Mouse (Mus musculus) limb, embryonic 13.5 days (tissue): ENCODE measurements around the gene Rhpn2. TPM values are rescaled to one million over a fixed set of nuclear protein-coding genes. Genes with fewer than 3 reads are reported as not detected.

Experiments used
- ATAC-seq: fragments of 200-750 bp; cut with Nextera tagmentation; 2 replicates; pipeline ENCODE4 v1.8.0; 2017; ENCODE audit warnings: low read depth, moderate number of reproducible peaks, moderate TSS enrichment; ENCODE audit not compliant: low FRiP score
- H3K27ac ChIP-seq: fragments of 300-500 bp; sonication (generic); 2 replicates; pipeline ENCODE4 v1.5.1; 2015; ENCODE audit warnings: inconsistent platforms, mild to moderate bottlenecking, moderate library complexity
- H3K27me3 ChIP-seq: fragments of 300-500 bp; sonication (generic); 2 replicates; pipeline ENCODE4 v1.6.1; 2015; ENCODE audit warnings: mild to moderate bottlenecking, inconsistent platforms
- H3K36me3 ChIP-seq: fragments of 300-500 bp; sonication (generic); 2 replicates; pipeline ENCODE4 v1.6.1; 2015; ENCODE audit warnings: inconsistent platforms, mild to moderate bottlenecking, moderate library complexity
- H3K4me1 ChIP-seq: fragments of 300-500 bp; sonication (generic); 2 replicates; pipeline ENCODE4 v1.6.1; 2015; ENCODE audit warnings: inconsistent platforms
- H3K4me2 ChIP-seq: fragments of 300-500 bp; sonication (generic); replicated peaks from 2 replicates; pipeline ENCODE4 v1.6.1; 2015; ENCODE audit warnings: inconsistent platforms, mild to moderate bottlenecking, moderate library complexity
- H3K4me3 ChIP-seq: fragments of 300-500 bp; sonication (generic); 2 replicates; pipeline ENCODE4 v1.5.1; 2015; ENCODE audit warnings: moderate library complexity, mild to moderate bottlenecking, inconsistent platforms
- H3K9ac ChIP-seq: fragments of 300-500 bp; sonication (generic); 2 replicates; pipeline ENCODE4 v1.6.1; 2015; ENCODE audit warnings: mild to moderate bottlenecking, inconsistent platforms
- H3K9me3 ChIP-seq: fragments of 300-500 bp; sonication (generic); 2 replicates; pipeline ENCODE4 v1.6.1; 2016; ENCODE audit warnings: inconsistent platforms
- WGBS: fragments of 180-500 bp; shearing (Covaris S2); methylation state at CpG from one replicate; pipeline ENCODE4 v1.1.7; 2015; 5-methylcytosine and 5-hydroxymethylcytosine counted together
- polyA plus RNA-seq: library from polyadenylated mRNA; unstranded; fragments of >200 nt; fragmentation: Nextera tagmentation; extraction: Ambion mirVana; gene quantifications from 2 replicates; pipeline ENCODE4 v1.2.1, GENCODE M21; 2015

The Rhpn2 gene
- polyA plus RNA-seq, 1 experiment from 2014 or later = 2.6 TPM

- ATAC-seq = no peak
- no peak overlapping the region for H3K4me2 ChIP-seq
- no peaks in the 10 kb centered on the region for H3K36me3 ChIP-seq
- no peaks in the 10 kb centered on the region for H3K27me3 ChIP-seq
- 87% methylated on average over 3 of the region's 3 CpGs for WGBS
- H3K27ac ChIP-seq = no peak overlapping the region
- no peaks in the 10 kb centered on the region for H3K9me3 ChIP-seq
- H3K4me1 ChIP-seq = peaks cover 4% of the 10 kb centered on the region; the same call in 1 of the 2 replicates
- H3K9ac ChIP-seq = no peak overlapping the region
- no peak overlapping the region for H3K4me3 ChIP-seq
Measured at GRCm38 (mm10) chr7:35351155-35351554, 17.2 kb downstream of the Rhpn2 start.

GRCm38 (mm10) chr7:35353306-35353705 lies 19.3 kb downstream of the Rhpn2 start:
- H3K4me3 ChIP-seq = no peak overlapping the region
- H3K27ac ChIP-seq = no peak overlapping the region
- no peak overlapping the region for H3K4me2 ChIP-seq
- H3K27me3 ChIP-seq = no peaks in the 10 kb centered on the region
- peaks cover 4% of the 10 kb centered on the region; the same call in 1 of the 2 replicates for H3K4me1 ChIP-seq
- ATAC-seq = no peak
- no peak overlapping the region for H3K9ac ChIP-seq
- H3K36me3 ChIP-seq = no peaks in the 10 kb centered on the region
- H3K9me3 ChIP-seq = no peaks in the 10 kb centered on the region
- 92% methylated on average over 15 of the region's 15 CpGs for WGBS

- Histone ChIP-seq H3K27ac (no peak overlapping the region), H3K9me3 (no peaks in the 10 kb centered on the region), H3K9ac (no peak overlapping the region), H3K36me3 (no peaks in the 10 kb centered on the region), H3K4me1 (peaks cover 4% of the 10 kb centered on the region; the same call in 1 of the 2 replicates), H3K27me3 (no peaks in the 10 kb centered on the region), H3K4me2 (no peak overlapping the region), H3K4me3 (no peak overlapping the region)
- WGBS = 37% methylated on average over 5 of the region's 5 CpGs
- ATAC-seq = no peak
Measured at GRCm38 (mm10) chr7:35355303-35355872, 21.4 kb downstream of the Rhpn2 start.

GRCm38 (mm10) chr7:35357621-35358020 lies 23.7 kb downstream of the Rhpn2 start:
- H3K36me3 ChIP-seq = no peaks in the 10 kb centered on the region
- H3K9ac ChIP-seq = no peak overlapping the region
- H3K9me3 ChIP-seq = no peaks in the 10 kb centered on the region
- no peak overlapping the region for H3K27ac ChIP-seq
- H3K4me2 ChIP-seq = no peak overlapping the region
- H3K27me3 ChIP-seq = no peaks in the 10 kb centered on the region
- peaks cover 8% of the 10 kb centered on the region; the same call in 1 of the 2 replicates for H3K4me1 ChIP-seq
- ATAC-seq = no peak
- 87% methylated on average over 12 of the region's 12 CpGs for WGBS
- H3K4me3 ChIP-seq = no peak overlapping the region

DNA sequence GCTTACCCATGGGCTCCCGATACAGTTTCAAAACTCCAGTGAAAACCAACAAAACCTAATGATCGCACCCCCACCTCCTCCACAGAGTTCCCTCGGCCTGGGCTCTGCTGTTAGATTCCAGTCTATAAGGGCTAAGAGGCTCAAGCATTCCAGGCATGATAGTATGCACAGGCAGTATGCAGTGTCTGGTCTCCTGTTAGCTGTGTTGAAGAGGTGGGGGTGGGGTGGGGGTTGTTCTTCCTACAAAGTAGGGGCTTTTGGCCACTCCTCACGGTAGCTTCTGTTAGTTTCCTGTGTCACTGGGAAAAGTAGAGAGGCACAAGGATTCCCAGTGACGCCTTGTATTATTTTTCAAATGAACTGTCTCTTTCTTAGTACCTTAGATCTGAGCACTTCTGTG lies 28.3 kb downstream of the Rhpn2 start:
- H3K27ac ChIP-seq = no peak overlapping the region
- H3K27me3 ChIP-seq = no peaks in the 10 kb centered on the region
- H3K9me3 ChIP-seq = no peaks in the 10 kb centered on the region
- no peak for ATAC-seq
- peaks cover 12% of the 10 kb centered on the region; the same call in 1 of the 2 replicates for H3K4me1 ChIP-seq
- H3K4me3 ChIP-seq = no peak overlapping the region
- H3K36me3 ChIP-seq = no peaks in the 10 kb centered on the region
- H3K9ac ChIP-seq = no peak overlapping the region
- 66% methylated on average over 5 of the region's 5 CpGs for WGBS
- no peak overlapping the region for H3K4me2 ChIP-seq

GRCm38 (mm10) chr7:35362868-35363267 lies 28.9 kb downstream of the Rhpn2 start:
- Histone ChIP-seq H3K9me3 (no peaks in the 10 kb centered on the region), H3K27me3 (no peaks in the 10 kb centered on the region), H3K36me3 (no peaks in the 10 kb centered on the region), H3K27ac (no peak overlapping the region), H3K9ac (no peak overlapping the region), H3K4me2 (no peak overlapping the region), H3K4me1 (peaks cover 12% of the 10 kb centered on the region; the same call in 1 of the 2 replicates), H3K4me3 (no peak overlapping the region)
- 70% methylated on average over 5 of the region's 5 CpGs for WGBS
- no peak for ATAC-seq

DNA sequence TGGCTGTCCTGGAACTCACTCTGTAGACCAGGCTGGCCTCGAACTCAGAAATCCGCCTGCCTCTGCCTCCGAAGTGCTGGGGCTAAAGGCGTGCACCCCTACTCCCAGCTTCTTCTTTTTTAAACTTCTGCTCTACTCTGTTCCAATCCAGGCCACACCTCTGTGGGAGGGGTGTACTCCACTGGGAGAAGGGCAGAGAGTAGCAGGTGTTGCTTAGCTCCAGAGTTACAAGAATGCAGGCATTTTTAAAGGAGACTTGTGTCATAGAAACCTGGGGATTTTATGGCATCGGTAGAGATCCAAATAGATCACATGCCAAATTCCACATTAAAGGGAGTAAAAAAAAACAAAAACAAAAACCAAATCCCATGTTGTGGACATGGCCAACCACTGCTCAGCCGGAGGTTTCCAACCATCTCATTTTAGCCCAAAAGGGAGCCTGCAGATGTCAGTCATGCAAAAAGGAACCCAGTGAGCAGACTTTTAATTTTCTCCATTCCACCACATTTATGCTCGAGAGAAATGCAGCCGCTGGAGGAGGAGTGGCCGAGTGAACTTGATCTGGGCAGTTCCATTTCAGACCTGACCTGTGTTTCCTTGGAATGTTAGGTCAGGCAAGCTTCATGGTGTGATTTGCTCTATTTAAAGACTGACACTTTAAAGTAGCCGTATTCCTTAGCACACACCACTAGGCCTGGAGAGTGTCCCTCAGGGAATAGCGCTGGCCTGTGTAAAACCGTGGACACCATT lies 31.4 kb downstream of the Rhpn2 start:
- WGBS = 56% methylated on average over 12 of the region's 12 CpGs
- Histone ChIP-seq H3K36me3 (no peaks in the 10 kb centered on the region), H3K27ac (peak overlapping the region; percentile 29; the same call in 1 of the 2 replicates), H3K4me3 (no peak overlapping the region), H3K4me1 (peaks cover 12% of the 10 kb centered on the region; the same call in 1 of the 2 replicates), H3K27me3 (no peaks in the 10 kb centered on the region), H3K9ac (no peak overlapping the region), H3K4me2 (no peak overlapping the region), H3K9me3 (0 out of 2 replicates have a peak, but pooled peaks cover 6% of the 10 kb centered on the region)
- peak; percentile 54; the same call in 1 of the 2 replicates for ATAC-seq

GRCm38 (mm10) chr7:35371096-35371495 lies 37.1 kb downstream of the Rhpn2 start:
- Histone ChIP-seq H3K27ac (no peak overlapping the region), H3K36me3 (no peaks in the 10 kb centered on the region), H3K9ac (no peak overlapping the region), H3K4me3 (no peak overlapping the region), H3K27me3 (no peaks in the 10 kb centered on the region), H3K9me3 (0 out of 2 replicates have a peak, but pooled peaks cover 6% of the 10 kb centered on the region), H3K4me2 (no peak overlapping the region), H3K4me1 (no peaks in the 10 kb centered on the region)
- WGBS = 70% methylated on average over 14 of the region's 14 CpGs
- ATAC-seq = no peak

DNA sequence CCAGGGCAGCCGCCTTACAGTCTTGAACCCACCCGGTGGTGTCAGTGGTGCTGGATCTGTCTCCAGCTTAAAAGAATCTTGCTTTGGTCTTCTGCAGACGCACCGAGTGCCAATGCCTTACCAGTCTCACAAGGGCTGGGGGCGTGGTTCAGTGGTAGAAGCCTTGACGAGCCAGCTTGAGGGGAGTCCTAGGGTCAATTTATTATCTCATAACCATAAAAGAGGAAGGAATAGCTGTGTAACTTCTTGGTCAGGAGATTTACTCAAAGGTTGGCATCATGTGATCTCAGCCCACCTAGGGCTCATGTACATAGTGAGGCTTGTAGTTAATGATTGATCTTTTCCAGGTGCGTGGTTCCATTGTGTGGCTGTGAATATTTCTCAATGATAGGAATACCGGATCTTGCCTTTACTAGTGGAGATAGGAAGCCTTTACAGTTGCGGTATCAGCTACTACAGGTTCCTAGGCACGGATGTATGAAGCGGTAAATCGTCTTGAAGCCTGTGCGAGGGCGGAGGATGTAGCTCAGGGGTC lies 38.6 kb downstream of the Rhpn2 start:
- ATAC-seq = no peak
- H3K27me3 ChIP-seq = no peaks in the 10 kb centered on the region

DNA sequence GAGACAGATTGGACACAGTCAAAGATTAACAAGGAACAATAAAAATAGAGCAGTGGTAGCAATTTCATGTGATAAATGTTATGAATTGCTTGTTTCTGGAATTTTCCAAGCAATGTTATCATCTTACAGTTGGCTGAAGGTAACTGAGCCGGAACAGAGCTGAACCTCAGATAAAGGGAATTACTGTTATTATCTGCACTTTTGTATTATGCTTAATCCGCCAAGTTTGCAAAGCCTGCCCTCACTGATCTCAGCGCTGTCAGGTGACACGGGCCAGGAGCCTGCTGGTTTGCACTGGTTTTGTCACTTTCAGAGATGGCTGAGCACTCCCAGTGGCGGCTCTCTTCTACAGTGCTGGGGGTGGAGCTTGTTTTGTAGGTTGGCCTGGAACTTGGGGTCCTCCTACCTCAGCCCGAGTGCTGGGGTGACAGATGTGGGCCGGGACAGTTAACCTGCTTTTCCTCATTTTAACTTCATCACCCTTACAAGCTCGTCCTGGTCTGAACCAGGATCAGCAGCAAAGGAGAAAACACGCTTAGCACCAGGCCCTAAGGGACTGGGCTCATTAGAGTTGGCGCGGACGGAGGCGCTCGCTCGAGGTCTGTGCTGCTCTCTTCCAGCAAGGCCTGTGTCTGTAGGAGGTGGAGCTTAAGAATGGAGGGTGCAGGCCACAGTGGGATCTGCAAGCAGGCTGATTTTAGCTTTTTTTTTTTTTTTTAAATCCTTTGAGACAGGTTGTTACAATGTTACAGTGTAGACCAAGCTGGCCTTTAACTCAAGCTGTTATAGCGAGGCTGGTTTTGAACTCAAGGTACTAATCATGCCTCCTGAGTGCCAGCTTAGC lies 39.4 kb downstream of the Rhpn2 start:
- no peak overlapping the region for H3K4me2 ChIP-seq
- H3K27me3 ChIP-seq = no peaks in the 10 kb centered on the region
- WGBS = 65% methylated on average over 16 of the region's 16 CpGs
- no peak overlapping the region for H3K9ac ChIP-seq
- peak; percentile 28; the same call in 1 of the 2 replicates for ATAC-seq
- 0 out of 2 replicates have a peak, but pooled peaks cover 6% of the 10 kb centered on the region for H3K9me3 ChIP-seq
- no peak overlapping the region for H3K4me3 ChIP-seq
- H3K4me1 ChIP-seq = no peaks in the 10 kb centered on the region
- no peak overlapping the region for H3K27ac ChIP-seq
- no peaks in the 10 kb centered on the region for H3K36me3 ChIP-seq

More for the DNA sequence above, 38.6 kb downstream of the Rhpn2 start:
- WGBS = 87% methylated on average over 14 of the region's 14 CpGs
- Histone ChIP-seq H3K9me3 (0 out of 2 replicates have a peak, but pooled peaks cover 6% of the 10 kb centered on the region), H3K9ac (no peak overlapping the region), H3K4me3 (no peak overlapping the region), H3K36me3 (no peaks in the 10 kb centered on the region), H3K4me1 (no peaks in the 10 kb centered on the region), H3K27ac (no peak overlapping the region), H3K4me2 (no peak overlapping the region)

GRCm38 (mm10) chr7:35374265-35374664 lies 40.3 kb downstream of the Rhpn2 start:
- Histone ChIP-seq H3K9ac (no peak overlapping the region), H3K27ac (no peak overlapping the region), H3K27me3 (no peaks in the 10 kb centered on the region), H3K4me3 (no peak overlapping the region), H3K4me1 (no peaks in the 10 kb centered on the region), H3K4me2 (no peak overlapping the region), H3K36me3 (no peaks in the 10 kb centered on the region), H3K9me3 (0 out of 2 replicates have a peak, but pooled peaks cover 2% of the 10 kb centered on the region)
- WGBS = 81% methylated on average over 7 of the region's 7 CpGs
- ATAC-seq = no peak
